Mouse (Mus musculus) megakaryocyte, embryonic 14.5 days (primary cell): ENCODE measurements around the gene Umps.

ENCODE experiments used
- FLI1 ChIP-seq: IDR thresholded peaks from 2 replicates; pipeline ENCODE4 v1.6.1; 2012; ENCODE audit warnings: low read length, inconsistent platforms, mixed read lengths
- GATA1 ChIP-seq: IDR thresholded peaks from 3 replicates; pipeline ENCODE4 v1.6.1; 2012; ENCODE audit warnings: mixed read lengths, low read length, inconsistent platforms, borderline replicate concordance

DNA sequence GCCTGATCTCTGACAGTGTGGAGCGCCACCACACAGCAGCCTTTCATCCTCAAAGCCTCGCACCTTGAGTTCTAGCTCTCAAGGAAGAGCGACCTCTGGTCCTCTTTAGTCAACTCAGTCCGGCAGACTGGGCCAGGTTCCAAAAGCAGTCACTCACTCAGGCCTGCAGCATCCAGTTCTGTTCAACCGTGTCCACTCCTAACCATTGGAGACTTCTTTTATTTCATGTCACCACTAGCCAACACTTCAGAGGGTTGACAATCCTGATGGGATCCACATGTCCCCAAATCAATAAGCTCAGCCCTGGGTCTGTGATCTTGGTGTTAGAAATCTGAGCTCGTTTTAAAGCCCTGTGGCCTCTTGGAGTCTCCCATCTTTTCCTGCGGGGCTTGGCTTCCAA lies 20.8 kb downstream of the Umps start:
- TF ChIP-seq GATA1 (no peak), FLI1 (no peak)
